Mouse (Mus musculus) CH12.LX (cell line): ENCODE measurements around the gene Fgfr2. TPM values are rescaled to one million over a fixed set of nuclear protein-coding genes. Genes with fewer than 3 reads are reported as not detected.

Experiments used
- DNase-seq: peaks from one replicate; pipeline ENCODE4 v3.0.0-alpha.2; 2013; ENCODE audit errors: extremely low read depth
- H3K27ac ChIP-seq: 2 replicates; pipeline ENCODE4 v1.5.1; 2012; ENCODE audit warnings: low read depth, mild to moderate bottlenecking, control low read depth, moderate library complexity; ENCODE audit not compliant: insufficient read depth
- H3K27me3 ChIP-seq: replicated peaks from 2 replicates; pipeline ENCODE3; 2012; ENCODE audit warnings: inconsistent platforms
- H3K36me3 ChIP-seq, 2 experiments: replicated peaks in 1 of 2; 2 replicates each; pipeline versions ENCODE3 to v1.6.1; 2012; ENCODE audit warnings: inconsistent platforms in 1 of 2, low read length in 1 of 2, mild to moderate bottlenecking in 1 of 2, mixed read lengths in 1 of 2, moderate library complexity in 1 of 2; ENCODE audit not compliant: control insufficient read depth in 1 of 2, insufficient read depth in 1 of 2
- H3K4me1 ChIP-seq, 2 experiments: 2 replicates each; pipeline ENCODE4 v1.6.1; 2012; ENCODE audit warnings: inconsistent platforms in 1 of 2, moderate library complexity in 1 of 2; ENCODE audit not compliant: insufficient read depth in 2 of 2, control insufficient read depth in 1 of 2
- H3K4me2 ChIP-seq: 2 replicates; pipeline ENCODE4 v1.6.1; 2012; ENCODE audit warnings: low read depth, mild to moderate bottlenecking, control low read depth; ENCODE audit not compliant: poor library complexity, insufficient read depth, severe bottlenecking
- H3K4me3 ChIP-seq, 3 experiments: fragments of 150-350 bp in 1 of 3; sonication (generic) in 1 of 3; replicated peaks in 1 of 3; 2 replicates each; pipeline versions ENCODE3 to v1.5.1; 2011 to 2012; ENCODE audit warnings: low read depth in 2 of 3, low read length in 2 of 3, mild to moderate bottlenecking in 2 of 3, moderate library complexity in 2 of 3, control low read depth in 1 of 3, improper control_type of control experiment in 1 of 3, inconsistent platforms in 1 of 3, mixed read lengths in 1 of 3; ENCODE audit not compliant: poor library complexity in 1 of 3
- H3K79me2 ChIP-seq: replicated peaks from 2 replicates; pipeline ENCODE4 v1.6.1; 2012; ENCODE audit warnings: mild to moderate bottlenecking, moderate library complexity; ENCODE audit not compliant: control insufficient read depth, poor library complexity, insufficient read depth, severe bottlenecking; ENCODE audit errors: extremely low read depth
- H3K9ac ChIP-seq: 2 replicates; pipeline ENCODE4 v1.6.1; 2012; ENCODE audit warnings: low read depth, mild to moderate bottlenecking, control low read depth, moderate library complexity; ENCODE audit not compliant: insufficient read depth
- H3K9me3 ChIP-seq: replicated peaks from 2 replicates; pipeline ENCODE3; 2012; ENCODE audit warnings: low read length, inconsistent platforms, mixed read lengths
- CHD1 ChIP-seq: IDR thresholded peaks from 2 replicates; pipeline ENCODE4 v1.6.1; 2012; ENCODE audit warnings: low read depth, low read length, improper control_type of control experiment, inconsistent platforms
- CHD2 ChIP-seq: IDR thresholded peaks from 2 replicates; pipeline ENCODE4 v1.6.1; 2011; ENCODE audit warnings: low read length, improper control_type of control experiment
- CTCF ChIP-seq, 2 experiments: IDR thresholded peaks in 1 of 2; conservative IDR thresholded peaks in 1 of 2; 2 replicates each; pipeline ENCODE4 v1.5.1; 2011 to 2012; ENCODE audit warnings: low read depth in 2 of 2, low read length in 2 of 2, improper control_type of control experiment in 1 of 2, inconsistent platforms in 1 of 2, mild to moderate bottlenecking in 1 of 2, moderate library complexity in 1 of 2
- E2F4 ChIP-seq: IDR thresholded peaks from 2 replicates; pipeline ENCODE4 v1.6.1; 2011; ENCODE audit warnings: low read depth, low read length, improper control_type of control experiment; ENCODE audit not compliant: insufficient replicate concordance
- EP300 ChIP-seq: IDR thresholded peaks from 2 replicates; pipeline ENCODE4 v1.6.1; 2011; ENCODE audit warnings: low read length, improper control_type of control experiment
- ETS1 ChIP-seq: conservative IDR thresholded peaks from 2 replicates; pipeline ENCODE4 v1.6.1; 2012; ENCODE audit warnings: low read depth, mild to moderate bottlenecking, inconsistent platforms, low read length, improper control_type of control experiment, moderate library complexity
- HCFC1 ChIP-seq: IDR thresholded peaks from 2 replicates; pipeline ENCODE4 v1.6.1; 2012; ENCODE audit warnings: low read depth, mild to moderate bottlenecking, inconsistent platforms, low read length, improper control_type of control experiment
- IRF4 ChIP-seq: IDR thresholded peaks from 2 replicates; pipeline ENCODE4 v1.6.1; 2014; ENCODE audit warnings: low read depth, mild to moderate bottlenecking, inconsistent platforms, low read length, improper control_type of control experiment
- JUN ChIP-seq: IDR thresholded peaks from 2 replicates; pipeline ENCODE4 v1.6.1; 2011; ENCODE audit warnings: low read depth, mild to moderate bottlenecking, low read length, improper control_type of control experiment, moderate library complexity; ENCODE audit not compliant: insufficient read depth
- JUND ChIP-seq: conservative IDR thresholded peaks from 2 replicates; pipeline ENCODE4 v1.6.1; 2011; ENCODE audit warnings: low read depth, low read length, improper control_type of control experiment
- MAZ ChIP-seq: IDR thresholded peaks from 2 replicates; pipeline ENCODE4 v1.6.1; 2012; ENCODE audit warnings: low read depth, mild to moderate bottlenecking, inconsistent platforms, low read length, improper control_type of control experiment, moderate library complexity
- MEF2A ChIP-seq: IDR thresholded peaks from 2 replicates; pipeline ENCODE4 v1.6.1; 2014; ENCODE audit warnings: low read depth, mild to moderate bottlenecking, inconsistent platforms, low read length, improper control_type of control experiment, borderline replicate concordance
- MXI1 ChIP-seq: IDR thresholded peaks from 2 replicates; pipeline ENCODE4 v1.6.1; 2011; ENCODE audit warnings: mild to moderate bottlenecking, low read depth, low read length, improper control_type of control experiment
- NELFE ChIP-seq: IDR thresholded peaks from 2 replicates; pipeline ENCODE4 v1.6.1; 2011; ENCODE audit warnings: low read depth, low read length, improper control_type of control experiment
- PAX5 ChIP-seq: IDR thresholded peaks from 2 replicates; pipeline ENCODE4 v1.6.1; 2012; ENCODE audit warnings: low read length, inconsistent platforms, mixed read lengths
- POLR2A ChIP-seq: IDR thresholded peaks from 2 replicates; pipeline ENCODE4 v1.6.1; 2011; ENCODE audit warnings: low read depth, mild to moderate bottlenecking, improper control_type of control experiment, low read length
- RAD21 ChIP-seq: IDR thresholded peaks from 2 replicates; pipeline ENCODE4 v1.6.1; 2011; ENCODE audit warnings: low read depth, mild to moderate bottlenecking, low read length, improper control_type of control experiment, moderate library complexity
- SIN3A ChIP-seq: IDR thresholded peaks from 2 replicates; pipeline ENCODE4 v1.6.1; 2012; ENCODE audit warnings: low read length, improper control_type of control experiment, inconsistent platforms
- SMC3 ChIP-seq: IDR thresholded peaks from 2 replicates; pipeline ENCODE4 v1.6.1; 2011; ENCODE audit warnings: low read depth, low read length, improper control_type of control experiment
- TBP ChIP-seq: conservative IDR thresholded peaks from 2 replicates; pipeline ENCODE4 v1.6.1; 2011; ENCODE audit warnings: low read depth, low read length, improper control_type of control experiment
- UBTF ChIP-seq: IDR thresholded peaks from 2 replicates; pipeline ENCODE4 v1.6.1; 2012; ENCODE audit warnings: low read depth, mild to moderate bottlenecking, inconsistent platforms, low read length, improper control_type of control experiment, moderate library complexity
- USF1 ChIP-seq: IDR thresholded peaks from 2 replicates; pipeline ENCODE4 v1.6.1; 2014; ENCODE audit warnings: low read depth, mild to moderate bottlenecking, inconsistent platforms, low read length, improper control_type of control experiment
- ZC3H11A ChIP-seq: IDR thresholded peaks from 2 replicates; pipeline ENCODE4 v1.6.1; 2012; ENCODE audit warnings: low read depth, mild to moderate bottlenecking, inconsistent platforms, low read length, improper control_type of control experiment
- ZNF384 ChIP-seq: IDR thresholded peaks from 2 replicates; pipeline ENCODE4 v1.6.1; 2012; ENCODE audit warnings: low read depth, low read length, improper control_type of control experiment, inconsistent platforms
- dilution Hi-C: fragments of 300-500 bp; cut with MboI; formaldehyde crosslinking; loops from 2 replicates; pipeline ENCODE4 v1.14.3; 2020; ENCODE audit warnings: low sequenced_read_pairs; ENCODE audit not compliant: extremely low pct_unique_long_range_greater_than_20kb, extremely low pct_ligation_motif_present
- in situ Hi-C: fragments of 300-500 bp; cut with MboI; formaldehyde crosslinking; loops from 3 replicates; pipeline ENCODE4 v1.14.3; 2019; ENCODE audit warnings: low sequenced_read_pairs, low pct_ligation_motif_present, low pct_unique_long_range_greater_than_20kb, mixed read lengths
- polyA plus RNA-seq: library from polyadenylated mRNA; unstranded; fragments of >175 nt; gene quantifications from 2 replicates; pipeline ENCODE4 v1.2.1, GENCODE M21; 2012; ENCODE audit warnings: low read depth; ENCODE audit not compliant: insufficient read length
- total RNA-seq, 2 experiments: library from RNA; depleted of rRNA; stranded (reverse); fragments of 300-350 nt in 1 of 2; fragments of >200 nt in 1 of 2; gene quantifications; 2 replicates each; pipeline ENCODE4 v1.2.3; 2012 to 2014

Fgfr2 gene
- total and polyA plus RNA-seq, 3 experiments, result not detected

DNA sequence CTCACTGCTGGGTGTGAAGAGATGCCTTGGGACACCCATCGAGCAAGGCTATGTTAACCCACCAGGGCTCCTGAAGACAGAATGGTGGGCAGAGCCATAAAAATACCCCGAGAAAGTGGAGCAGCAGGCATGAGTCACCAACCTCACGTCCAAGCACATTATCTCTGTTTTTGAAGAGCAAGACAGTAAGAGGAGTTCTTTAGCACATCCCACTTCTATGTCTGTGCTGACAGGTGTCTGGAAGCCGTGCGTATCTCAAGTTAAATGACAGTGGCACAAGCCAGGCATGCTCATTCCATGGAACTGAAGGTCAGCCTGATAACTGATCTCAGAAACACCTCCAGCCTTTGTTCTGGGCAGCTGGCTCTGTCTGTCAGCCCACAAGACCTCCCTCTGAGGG is 1055.2 kb downstream of the Fgfr2 start:
- Histone ChIP-seq H3K36me3 (no peaks in the 10 kb centered on the region), H3K4me2 (no peak overlapping the region), H3K27me3 (peaks cover 80% of the 10 kb centered on the region), H3K4me1 (no peaks in the 10 kb centered on the region), H3K27ac (no peak overlapping the region), H3K9me3 (no peaks in the 10 kb centered on the region), H3K9ac (no peak overlapping the region), H3K79me2 (no peaks in the 10 kb centered on the region), H3K4me3 (no peak overlapping the region)
- TF ChIP-seq HCFC1 (no peak), CTCF (conservative IDR thresholded peaks at IDR 0.05 in 1 of 2, IDR thresholded peaks at IDR 0.05 in 1 of 2; ENCODE audit: low read depth in 2 of 2, low read length in 2 of 2) (no peak), MAZ (no peak)
- in situ Hi-C loops, result no loop called here
- dilution Hi-C loops, result no loop called here
- no peak for DNase-seq

DNA sequence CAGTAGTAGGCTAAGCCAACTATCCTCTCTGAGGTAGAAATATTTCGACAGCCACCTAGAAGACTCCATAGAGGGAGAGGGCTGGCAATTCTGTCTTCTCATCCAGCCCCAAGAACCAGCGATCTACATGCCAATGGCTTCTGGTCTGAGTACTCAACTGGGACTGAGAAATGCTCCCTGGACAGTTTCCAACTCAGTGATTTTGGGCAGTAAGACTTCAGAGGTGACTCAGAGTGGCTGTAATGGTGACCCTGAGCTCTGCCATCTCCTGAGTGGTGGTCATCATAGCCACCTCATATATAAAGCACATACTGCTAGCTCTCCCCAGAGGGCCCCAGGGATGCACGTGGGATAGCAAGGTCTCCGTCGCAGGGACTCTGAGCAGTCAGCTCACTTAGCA is 1055.6 kb downstream of the Fgfr2 start:
- in situ Hi-C loops (no loop called here), dilution Hi-C loops (no loop called here)
- TF ChIP-seq IRF4, result no peak
- no peak for TF ChIP-seq PAX5
- no peak for TF ChIP-seq RAD21
- no peak for TF ChIP-seq SMC3
- TF ChIP-seq EP300, result no peak
- no peak for TF ChIP-seq MXI1
- no peak for TF ChIP-seq MEF2A
- no peak for TF ChIP-seq JUND
- TF ChIP-seq ZNF384, result no peak
- TF ChIP-seq CHD2, result no peak
- Histone ChIP-seq H3K27me3 (peaks cover 82% of the 10 kb centered on the region), H3K9me3 (no peaks in the 10 kb centered on the region), H3K36me3 (no peaks in the 10 kb centered on the region), H3K79me2 (no peaks in the 10 kb centered on the region), H3K27ac (no peak overlapping the region), H3K4me1 (no peaks in the 10 kb centered on the region), H3K9ac (no peak overlapping the region), H3K4me3 (no peak overlapping the region), H3K4me2 (no peak overlapping the region)
- no peak for DNase-seq

GRCm38 (mm10) chr7:132060116-132060515 is 1063.0 kb downstream of the Fgfr2 start:
- H3K27ac ChIP-seq, result no peak overlapping the region
- no peak overlapping the region for H3K9ac ChIP-seq
- H3K4me2 ChIP-seq, result no peak overlapping the region
- H3K4me1 ChIP-seq, result no peaks in the 10 kb centered on the region
- no peaks in the 10 kb centered on the region for H3K36me3 ChIP-seq
- peaks cover 67% of the 10 kb centered on the region for H3K27me3 ChIP-seq
- dilution Hi-C loops, result no loop called here
- H3K79me2 ChIP-seq, result no peaks in the 10 kb centered on the region
- no peaks in the 10 kb centered on the region for H3K9me3 ChIP-seq
- TF ChIP-seq ZNF384 (no peak), TBP (no peak), UBTF (no peak), ZC3H11A (no peak), CHD1 (no peak), USF1 (no peak), MAZ (no peak), CTCF (conservative IDR thresholded peaks at IDR 0.05 in 1 of 2, IDR thresholded peaks at IDR 0.05 in 1 of 2; ENCODE audit: low read depth in 2 of 2, low read length in 2 of 2) (no peak), E2F4 (no peak), CHD2 (no peak), NELFE (no peak), SIN3A (no peak), HCFC1 (no peak), ETS1 (no peak), POLR2A (no peak), JUN (no peak)
- in situ Hi-C loops, result no loop called here
- no peak for DNase-seq
- no peak overlapping the region for H3K4me3 ChIP-seq
